Mouse (Mus musculus) right cerebral cortex, postnatal 10 days (tissue): Measurements from ENCODE around the gene 4930512M02Rik.
"Not testable (repeated sequence)": the region's sequence is repeated elsewhere in the genome, so short reads cannot be mapped to it uniquely, and the experiment has no call there.

ENCODE experiments used
- DNase-seq, 2 experiments: peaks; one replicate each; pipeline ENCODE4 v3.0.0; 2021; ENCODE audit warnings: low spot score in 2 of 2

Gene 4930512M02Rik

GRCm38 (mm10) chr11:11627735-11628134, at the start of gene 4930512M02Rik:
4930512M02Rik (minus strand) TSS chr11:11627835.
- not testable (repeated sequence) for DNase-seq

DNA sequence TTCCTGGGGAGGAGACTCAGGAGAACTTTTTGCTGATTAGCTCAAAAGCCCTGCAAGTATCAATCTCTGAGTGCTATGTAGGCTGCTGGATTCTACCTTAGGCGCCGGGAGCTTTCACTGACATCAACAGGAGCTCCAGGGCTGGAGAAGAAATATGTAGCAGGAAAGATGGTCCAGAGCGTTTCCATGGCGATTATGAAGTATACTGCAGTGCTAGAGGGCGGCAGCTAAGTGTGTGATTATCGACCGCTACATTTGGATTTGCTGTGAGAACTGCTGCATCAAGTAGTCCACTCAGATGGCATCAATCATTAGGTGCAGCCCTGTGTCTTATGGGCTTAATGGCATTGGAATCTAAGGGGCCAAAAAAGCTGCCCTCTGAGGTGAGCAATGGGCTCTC, 49.5 kb upstream of the 4930512M02Rik start:
- peak in 1 of 2 experiments; percentile 31 for DNase-seq

- no peak for DNase-seq
Observed at GRCm38 (mm10) chr11:11676068-11676741, 48.6 kb upstream of the 4930512M02Rik start.

- no peak for DNase-seq
Observed at GRCm38 (mm10) chr11:11675063-11675462, 47.4 kb upstream of the 4930512M02Rik start.

GRCm38 (mm10) chr11:11672974-11673373, 45.3 kb upstream of the 4930512M02Rik start:
- no peak for DNase-seq

- DNase-seq: no peak
Observed at GRCm38 (mm10) chr11:11667922-11668290, 40.3 kb upstream of the 4930512M02Rik start.

- DNase-seq: no peak
Observed at GRCm38 (mm10) chr11:11667254-11667921, 39.8 kb upstream of the 4930512M02Rik start.

- no peak for DNase-seq
Observed at GRCm38 (mm10) chr11:11660651-11661050, 33.0 kb upstream of the 4930512M02Rik start.

DNA sequence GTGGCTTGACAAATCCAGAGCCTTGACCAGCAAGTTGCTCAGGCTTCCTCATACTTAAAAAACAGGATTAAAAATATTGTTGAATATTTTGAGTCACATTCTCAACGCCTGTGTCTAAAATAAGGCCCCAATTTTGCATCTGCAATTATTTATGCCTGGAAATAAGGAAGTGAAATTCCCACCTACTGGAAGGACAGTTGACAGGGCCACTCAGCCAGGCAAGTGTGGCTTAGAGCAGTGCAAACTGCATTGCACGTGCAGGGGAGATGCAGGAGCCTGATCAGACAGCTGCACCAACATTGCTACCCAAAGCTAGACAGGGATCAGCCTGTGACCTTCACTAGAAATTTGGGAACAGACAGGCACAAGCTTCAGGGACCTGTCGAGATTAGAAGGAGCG, 31.2 kb upstream of the 4930512M02Rik start:
- no peak for DNase-seq

GRCm38 (mm10) chr11:11657634-11658033, 30.0 kb upstream of the 4930512M02Rik start:
- DNase-seq: no peak

GRCm38 (mm10) chr11:11656995-11657530, 29.4 kb upstream of the 4930512M02Rik start:
- no peak for DNase-seq

DNA sequence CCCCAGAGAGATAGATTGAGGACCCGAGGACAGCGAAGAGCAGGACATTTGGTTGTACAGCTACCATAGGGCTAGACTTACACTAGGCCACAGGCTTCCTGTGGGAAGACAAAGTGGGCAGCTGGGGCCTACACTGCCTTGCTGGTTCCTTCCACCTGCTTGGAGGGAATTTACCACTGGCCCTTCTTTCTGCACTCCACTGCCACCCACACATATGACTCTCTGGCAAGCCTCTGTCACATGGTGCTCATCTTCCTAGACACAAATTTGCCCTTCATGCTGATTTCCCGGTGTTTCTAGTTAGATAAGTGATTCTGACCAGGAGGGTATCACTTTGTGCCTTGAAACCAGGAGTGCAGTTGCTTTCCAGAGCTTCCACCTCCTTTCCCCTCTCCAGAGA, 28.8 kb upstream of the 4930512M02Rik start:
- no peak for DNase-seq

- no peak for DNase-seq
Observed at GRCm38 (mm10) chr11:11644303-11644702, 16.7 kb upstream of the 4930512M02Rik start.

DNA sequence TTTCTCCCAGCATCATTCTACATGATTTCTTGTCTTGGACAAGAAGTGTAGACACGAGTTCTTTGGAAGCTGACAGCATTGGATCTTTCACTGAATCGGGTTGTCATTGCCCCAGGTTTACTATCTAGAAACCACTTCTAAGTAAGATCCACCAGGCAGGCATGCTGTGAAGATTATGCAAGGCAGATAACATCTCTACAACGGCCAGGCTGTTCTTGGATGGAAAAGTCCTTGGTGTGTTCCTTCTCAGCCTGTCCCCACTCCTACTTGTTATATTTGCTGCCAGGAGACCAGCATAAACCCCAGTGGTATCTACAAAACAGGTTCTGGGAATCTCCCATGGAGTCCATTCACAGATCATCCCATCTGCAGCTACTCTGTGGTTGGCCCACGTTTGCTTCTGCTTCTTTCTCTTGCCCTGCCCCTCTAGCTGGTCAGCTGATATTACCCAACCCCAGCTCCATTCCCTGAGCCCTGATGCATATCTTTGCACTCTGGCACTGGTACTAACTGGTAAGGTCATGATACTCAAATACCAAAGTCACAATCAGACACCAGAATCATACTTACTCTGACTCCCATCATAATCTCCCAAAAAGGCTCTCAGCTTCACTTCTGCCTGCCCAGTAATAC, 3.4 kb downstream of the 4930512M02Rik start:
- no peak for DNase-seq

GRCm38 (mm10) chr11:11609243-11609642, 18.4 kb downstream of the 4930512M02Rik start:
- no peak for DNase-seq

DNA sequence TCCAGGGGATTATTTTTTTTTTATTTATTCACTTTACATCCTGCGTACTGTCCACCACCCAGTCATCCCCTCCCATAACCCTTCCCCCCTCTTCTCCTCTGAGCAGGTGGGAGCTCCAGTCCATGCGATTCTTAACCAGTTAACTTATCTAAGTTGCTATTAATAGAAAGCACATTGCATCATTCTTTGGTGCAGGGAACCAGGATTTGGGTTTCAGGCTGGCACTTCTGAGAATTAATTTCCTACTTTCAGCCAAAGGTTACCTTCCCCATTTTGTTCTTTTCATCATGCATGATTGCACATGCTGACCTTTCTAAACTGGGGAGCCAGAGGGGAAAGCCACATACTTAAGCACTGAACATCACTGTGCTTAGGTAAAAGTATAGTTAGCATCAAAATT, 40.3 kb downstream of the 4930512M02Rik start:
- DNase-seq: no peak

DNA sequence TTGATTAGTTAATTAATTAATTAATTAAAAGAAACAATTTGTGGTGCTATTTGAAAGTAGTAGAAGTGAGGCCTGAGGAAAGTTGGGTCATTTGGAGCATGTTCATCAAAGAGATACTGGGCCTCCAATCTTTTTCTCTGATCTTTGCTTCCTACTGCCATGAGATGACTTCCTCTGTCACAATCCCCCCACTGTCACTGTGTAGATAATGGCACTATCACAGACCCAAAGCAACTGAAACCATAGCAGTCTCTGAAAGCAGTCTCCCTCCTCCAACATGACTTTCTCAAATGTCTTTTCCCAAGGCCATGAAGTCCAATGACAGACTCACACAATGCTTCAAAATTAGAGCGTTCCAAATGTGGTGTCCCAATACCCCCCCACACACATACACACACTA, 41.2 kb downstream of the 4930512M02Rik start:
- no peak for DNase-seq

- no peak for DNase-seq
Observed at GRCm38 (mm10) chr11:11573691-11574090, 53.9 kb downstream of the 4930512M02Rik start.

DNA sequence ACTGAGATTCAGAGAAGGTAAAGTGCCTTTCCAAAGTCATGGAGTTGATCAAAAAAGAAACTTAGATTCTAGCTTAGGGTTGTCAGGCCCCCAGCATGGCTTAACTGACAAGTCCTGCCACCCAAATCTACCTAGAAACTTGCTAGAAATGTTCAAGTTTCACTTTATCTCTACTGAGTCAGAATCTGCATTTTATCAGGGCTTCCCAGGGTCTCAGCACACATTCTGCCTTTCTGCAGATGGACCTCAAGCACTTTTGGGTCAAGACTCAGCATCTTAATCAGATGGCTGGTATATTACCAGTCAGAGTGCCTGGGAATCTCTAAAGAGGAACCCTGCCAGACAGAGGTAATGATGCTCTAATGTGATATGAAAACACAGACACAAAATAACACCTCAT, 56.9 kb downstream of the 4930512M02Rik start:
- no peak for DNase-seq

GRCm38 (mm10) chr11:11569466-11570132, 58.0 kb downstream of the 4930512M02Rik start:
- no peak for DNase-seq

DNA sequence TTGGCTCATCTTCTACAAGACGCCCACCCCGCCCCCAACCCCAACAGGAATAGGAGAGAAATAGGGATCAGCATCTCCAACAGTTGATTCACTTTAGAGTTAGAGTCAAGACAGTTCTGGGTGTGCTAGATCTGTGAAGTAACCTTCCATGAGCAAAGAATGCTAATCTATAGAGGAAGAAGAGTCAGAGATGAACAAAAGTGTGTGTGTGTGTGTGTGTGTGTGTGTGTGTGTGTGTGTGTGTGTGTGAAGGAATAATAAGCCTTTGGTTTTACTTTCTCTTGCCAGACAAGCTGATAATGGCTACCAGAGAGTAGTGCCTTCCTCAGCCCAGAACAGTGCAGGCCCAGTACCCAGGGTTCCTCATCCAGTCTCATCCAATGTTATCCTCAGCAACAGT, 59.6 kb downstream of the 4930512M02Rik start:
- DNase-seq: no peak

- no peak for DNase-seq
Observed at GRCm38 (mm10) chr11:11565146-11565820, 62.4 kb downstream of the 4930512M02Rik start.
